Mouse (Mus musculus) heart, postnatal 0 days (tissue): ENCODE measurements around the gene Wdr46. TPM values are rescaled to one million over a fixed set of nuclear protein-coding genes. Genes with fewer than 3 reads are reported as not detected.
A peak's percentile ranks its signal among the peaks of the same experiment; 100 is the strongest.
"Not testable (repeated sequence)": the region's sequence is repeated elsewhere in the genome, so short reads cannot be mapped to it uniquely, and the experiment has no call there.

Experiments
- ATAC-seq: fragments of 200-750 bp; cut with Nextera tagmentation; 2 replicates; pipeline ENCODE4 v1.8.0; 2017; ENCODE audit warnings: low read depth, moderate number of reproducible peaks, moderate library complexity; ENCODE audit not compliant: insufficient read depth
- DNase-seq: peaks from one replicate; pipeline ENCODE4 v3.0.0-alpha.2; 2016; ENCODE audit warnings: low spot score
- H3K27ac ChIP-seq: fragments of 300-500 bp; sonication (generic); 2 replicates; pipeline ENCODE4 v1.5.1; 2014; ENCODE audit warnings: low read depth, mild to moderate bottlenecking
- H3K27me3 ChIP-seq: fragments of 300-500 bp; sonication (generic); 2 replicates; pipeline ENCODE4 v1.6.1; 2014; ENCODE audit warnings: low read length, mixed read lengths; ENCODE audit not compliant: control insufficient read depth, insufficient read depth
- H3K36me3 ChIP-seq: fragments of 300-500 bp; sonication (generic); replicated peaks from 2 replicates; pipeline ENCODE4 v1.6.1; 2014; ENCODE audit warnings: low read length, mixed read lengths; ENCODE audit not compliant: control insufficient read depth, insufficient read depth
- H3K4me1 ChIP-seq: fragments of 300-500 bp; sonication (generic); 2 replicates; pipeline ENCODE4 v1.6.1; 2014; ENCODE audit warnings: antibody characterized with exemption; ENCODE audit not compliant: control insufficient read depth, insufficient read depth
- H3K4me2 ChIP-seq: fragments of 300-500 bp; sonication (generic); 2 replicates; pipeline ENCODE4 v1.6.1; 2014; ENCODE audit warnings: low read depth, mild to moderate bottlenecking, low read length, moderate library complexity
- H3K4me3 ChIP-seq: fragments of 300-500 bp; sonication (generic); 2 replicates; pipeline ENCODE4 v1.5.1; 2014; ENCODE audit warnings: low read depth, low read length
- H3K9ac ChIP-seq: fragments of 300-500 bp; sonication (generic); replicated peaks from 2 replicates; pipeline ENCODE4 v1.6.1; 2014; ENCODE audit warnings: low read depth, low read length, mixed read lengths
- H3K9me3 ChIP-seq: fragments of 300-500 bp; sonication (generic); replicated peaks from 2 replicates; pipeline ENCODE4 v1.6.1; 2016; ENCODE audit warnings: low read length; ENCODE audit not compliant: control insufficient read depth
- CTCF ChIP-seq: IDR thresholded peaks from 2 replicates; pipeline ENCODE4 v1.5.1; 2016; ENCODE audit warnings: antibody characterized with exemption, control low read depth, low read depth
- EP300 ChIP-seq: IDR thresholded peaks from 2 replicates; pipeline ENCODE4 v1.6.1; 2016; ENCODE audit warnings: antibody characterized with exemption, low read depth
- WGBS: fragments of 180-500 bp; shearing (Covaris S2); extraction: QIAGEN DNeasy Blood & Tissue Kit; methylation state at CpG from one replicate; pipeline ENCODE4 v1.1.7; 2014; 5-methylcytosine and 5-hydroxymethylcytosine counted together
- polyA plus RNA-seq: library from polyadenylated mRNA; unstranded; fragments of >200 nt; fragmentation: Nextera tagmentation; extraction: Ambion mirVana; gene quantifications from 2 replicates; pipeline ENCODE4 v1.2.1, GENCODE M21; 2015
- total RNA-seq: library from RNA; depleted of rRNA; stranded (reverse); fragments of >200 nt; gene quantifications from 2 replicates; pipeline ENCODE4 v1.2.3, GENCODE M21; 2014; ENCODE audit warnings: low replicate concordance

Wdr46 gene
- total and polyA plus RNA-seq, 2 experiments from 2014 or later, result 6.7 to 11.1 TPM

DNA sequence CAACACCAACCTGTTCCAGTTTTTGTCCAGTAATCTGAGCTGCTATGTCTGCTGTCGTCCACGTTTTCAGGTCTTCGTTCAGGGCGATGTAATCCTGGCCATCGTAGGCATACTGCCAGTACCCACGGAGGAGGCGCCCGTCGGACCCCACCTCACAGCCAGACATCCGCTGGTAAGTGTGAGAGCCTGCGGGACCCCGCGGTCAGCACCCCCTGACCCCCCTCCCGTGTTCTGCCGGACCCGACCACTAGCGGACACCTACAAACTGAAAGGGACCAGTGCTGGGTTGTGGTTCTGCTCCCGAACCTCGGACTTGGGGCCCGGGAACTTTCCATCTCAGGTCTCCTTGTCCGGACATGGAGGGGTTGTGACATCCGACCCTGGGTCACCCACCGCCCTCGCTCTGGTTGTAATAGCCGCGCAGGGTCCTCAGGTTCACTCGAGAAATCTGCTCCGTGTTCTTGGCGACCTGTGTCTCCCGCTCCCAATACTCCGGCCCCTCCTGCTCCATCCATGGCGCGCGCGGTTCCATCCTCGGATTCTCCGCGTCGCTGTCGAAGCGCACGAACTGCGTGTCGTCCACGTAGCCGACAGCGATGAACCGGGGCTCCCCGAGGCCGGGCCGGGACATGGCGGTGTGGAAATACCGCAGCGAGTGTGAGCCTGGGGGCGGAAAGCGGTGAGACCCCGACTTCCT is 37.5 kb downstream of the Wdr46 start:
- H3K27me3 ChIP-seq, result peaks cover 38% of the 10 kb centered on the region
- peak overlapping the region; percentile 47 for H3K4me3 ChIP-seq
- TF ChIP-seq CTCF (no peak), EP300 (no peak)
- H3K9ac ChIP-seq, result peak overlapping the region; percentile 24; the same call in 1 of the 2 replicates
- no peaks in the 10 kb centered on the region for H3K36me3 ChIP-seq
- 1% methylated on average over 57 of the region's 57 CpGs for WGBS
- H3K9me3 ChIP-seq, result no peaks in the 10 kb centered on the region
- peak overlapping the region; percentile 69 for H3K4me2 ChIP-seq
- H3K4me1 ChIP-seq, result peaks cover 17% of the 10 kb centered on the region
- ATAC-seq (no peak), DNase-seq (no peak)
- no peak overlapping the region for H3K27ac ChIP-seq

GRCm38 (mm10) chr17:33978631-33979031 is 38.2 kb downstream of the Wdr46 start:
- Histone ChIP-seq H3K9ac (peak overlapping the region; percentile 24; the same call in 1 of the 2 replicates), H3K36me3 (no peaks in the 10 kb centered on the region)

DNA sequence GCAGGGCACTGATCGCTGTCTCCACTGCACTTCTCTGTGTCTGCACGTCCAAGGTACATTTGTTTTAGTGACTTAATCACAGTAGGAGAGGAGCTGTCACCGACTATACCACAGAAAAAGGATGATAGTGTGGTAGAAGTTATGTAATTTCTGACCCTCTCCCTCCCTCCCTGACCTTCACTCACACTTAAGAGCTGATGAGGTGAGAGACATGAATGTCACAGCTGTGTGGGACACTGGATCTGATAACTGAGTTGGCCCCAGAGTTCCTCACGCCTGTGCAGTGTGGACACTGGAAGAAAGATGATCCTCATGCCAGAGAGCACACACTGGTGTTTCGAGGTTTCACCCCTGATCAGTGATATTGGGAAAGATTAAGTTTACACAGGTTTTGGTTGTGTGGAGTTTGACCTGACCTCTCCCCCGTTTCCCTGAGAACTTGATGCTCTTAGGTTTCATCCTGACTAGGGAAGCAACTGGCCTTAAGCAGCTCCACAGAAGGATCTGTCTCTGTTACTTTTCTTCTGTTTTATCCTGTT is 39.1 kb downstream of the Wdr46 start:
- Histone ChIP-seq H3K4me1 (peaks cover 17% of the 10 kb centered on the region), H3K4me2 (no peak overlapping the region), H3K9me3 (no peaks in the 10 kb centered on the region), H3K4me3 (no peak overlapping the region), H3K9ac (no peak overlapping the region), H3K27ac (no peak overlapping the region), H3K36me3 (no peaks in the 10 kb centered on the region), H3K27me3 (peaks cover 38% of the 10 kb centered on the region)
- ATAC-seq (no peak), DNase-seq (no peak)
- TF ChIP-seq EP300, result no peak
- no peak for TF ChIP-seq CTCF
- WGBS, result 65% methylated on average over 6 of the region's 6 CpGs

More at GRCm38 (mm10) chr17:33978631-33979031, 38.2 kb downstream of the Wdr46 start:
- H3K4me2 ChIP-seq, result peak overlapping the region; percentile 69
- no peak overlapping the region for H3K27ac ChIP-seq
- H3K4me3 ChIP-seq, result peak overlapping the region; percentile 47
- H3K27me3 ChIP-seq, result peaks cover 38% of the 10 kb centered on the region
- H3K4me1 ChIP-seq, result peaks cover 17% of the 10 kb centered on the region
- WGBS, result 2% methylated on average over 17 of the region's 17 CpGs
- DNase-seq (peak; percentile 10), ATAC-seq (peak; percentile 62)
- no peaks in the 10 kb centered on the region for H3K9me3 ChIP-seq
- no peak for TF ChIP-seq EP300
- TF ChIP-seq CTCF, result no peak

DNA sequence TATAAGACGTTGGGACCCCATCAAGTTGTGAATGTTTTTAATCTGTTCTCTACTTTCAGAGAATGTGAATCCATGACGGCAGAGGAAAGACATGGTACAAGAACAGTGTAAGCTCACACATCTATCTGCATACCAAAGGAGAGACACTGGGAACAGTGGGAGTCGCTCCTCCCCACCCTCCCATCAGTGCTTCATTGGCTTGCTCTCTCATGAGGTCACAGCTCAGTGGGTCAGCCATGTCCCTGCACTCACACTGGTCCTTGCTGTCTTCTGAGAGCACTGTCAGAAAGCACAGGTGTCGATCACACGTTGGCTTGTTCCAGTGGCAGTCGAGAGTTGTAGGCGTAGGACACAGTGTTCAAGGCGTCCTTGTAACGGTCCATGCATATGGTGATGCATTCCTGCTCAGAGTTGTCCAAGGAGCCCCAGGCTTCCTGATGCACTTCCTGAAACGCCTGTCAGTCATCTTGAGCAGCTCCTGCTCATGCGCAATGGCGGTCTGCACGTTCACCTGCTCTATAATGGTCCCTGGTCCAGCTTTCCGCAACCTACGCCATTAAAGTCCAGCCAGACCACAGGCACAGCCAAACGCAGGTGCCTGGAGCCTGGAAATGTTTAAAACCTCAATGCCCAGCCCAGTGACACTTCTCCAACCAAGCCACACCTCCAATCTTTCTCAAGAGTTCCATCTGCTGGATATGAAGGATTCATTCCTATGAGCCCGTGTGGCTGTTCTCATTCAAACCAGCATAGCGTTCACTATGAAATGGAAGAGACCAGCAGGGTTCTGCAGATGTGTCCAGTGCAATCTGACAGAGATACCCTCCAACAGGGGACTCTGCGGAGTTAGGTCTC is 39.9 kb downstream of the Wdr46 start:
- Histone ChIP-seq H3K27me3 (peaks cover 38% of the 10 kb centered on the region), H3K9ac (no peak overlapping the region), H3K4me3 (no peak overlapping the region), H3K36me3 (no peaks in the 10 kb centered on the region), H3K9me3 (no peaks in the 10 kb centered on the region), H3K27ac (peak overlapping the region; percentile 81), H3K4me1 (peaks cover 17% of the 10 kb centered on the region), H3K4me2 (peak overlapping the region; percentile 58; the same call in 1 of the 2 replicates)
- no peak for DNase-seq
- TF ChIP-seq CTCF (no peak), EP300 (no peak)
- 72% methylated on average over 19 of the region's 19 CpGs for WGBS
- no peak for ATAC-seq

GRCm38 (mm10) chr17:33981192-33981909 is 40.9 kb downstream of the Wdr46 start:
- TF ChIP-seq EP300 (peak; percentile 87), CTCF (peak; percentile 50)
- peak; percentile 96 for DNase-seq
- H3K9me3 ChIP-seq, H3K9ac ChIP-seq, H3K36me3 ChIP-seq: not testable (repeated sequence)
- H3K27ac ChIP-seq, result peak overlapping the region; percentile 82
- H3K4me1 ChIP-seq, result peaks cover 17% of the 10 kb centered on the region
- H3K27me3 ChIP-seq, result peaks cover 39% of the 10 kb centered on the region
- ATAC-seq, result peak; percentile 91
- under 1% methylated on average over 27 of the region's 27 CpGs for WGBS
- peak overlapping the region; percentile 49 for H3K4me3 ChIP-seq
- peak overlapping the region; percentile 58 for H3K4me2 ChIP-seq
